Mouse (Mus musculus) layer of hippocampus, adult 11-12 months (tissue): ENCODE results near the gene Ifi47.
"Not testable (repeated sequence)": the region's sequence is repeated elsewhere in the genome, so short reads cannot be mapped to it uniquely, and the experiment has no call there.

Source experiments
- DNase-seq: peaks from one replicate; pipeline ENCODE4 v3.0.0; 2022; ENCODE audit warnings: low spot score

Ifi47 gene

GRCm38 (mm10) chr11:49076001-49076757 is at the start of gene Ifi47:
Ifi47 (plus strand) TSS chr11:49076587.
- not testable (repeated sequence) for DNase-seq

DNA sequence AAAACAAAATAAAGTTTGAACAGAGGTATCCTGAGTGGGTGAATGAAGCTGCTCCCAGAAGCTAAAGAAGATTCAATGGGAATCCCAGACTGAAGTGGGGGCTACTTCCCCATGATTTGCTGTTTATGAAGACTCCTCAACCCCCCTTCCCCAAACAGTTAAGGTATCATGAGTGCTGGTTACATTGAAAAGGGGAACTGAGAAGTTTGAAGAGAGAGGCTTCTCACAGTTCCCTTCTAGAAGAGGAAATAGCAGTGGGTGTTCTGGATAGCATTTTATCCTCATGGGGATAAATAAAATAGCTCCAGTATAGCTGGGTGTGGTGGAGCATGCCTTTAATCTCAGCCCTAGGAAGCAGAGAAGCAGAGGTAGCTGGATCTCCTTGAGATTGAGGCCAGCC is 26.3 kb upstream of the Ifi47 start:
- not testable (repeated sequence) for DNase-seq

- not testable (repeated sequence) for DNase-seq
These were observed 25.1 kb upstream of the Ifi47 start, which contains the start of gene 9930111J21Rik2 for GRCm38 (mm10) chr11:49051093-49051891. 9930111J21Rik2 (minus strand) TSS chr11:49051242.

DNA sequence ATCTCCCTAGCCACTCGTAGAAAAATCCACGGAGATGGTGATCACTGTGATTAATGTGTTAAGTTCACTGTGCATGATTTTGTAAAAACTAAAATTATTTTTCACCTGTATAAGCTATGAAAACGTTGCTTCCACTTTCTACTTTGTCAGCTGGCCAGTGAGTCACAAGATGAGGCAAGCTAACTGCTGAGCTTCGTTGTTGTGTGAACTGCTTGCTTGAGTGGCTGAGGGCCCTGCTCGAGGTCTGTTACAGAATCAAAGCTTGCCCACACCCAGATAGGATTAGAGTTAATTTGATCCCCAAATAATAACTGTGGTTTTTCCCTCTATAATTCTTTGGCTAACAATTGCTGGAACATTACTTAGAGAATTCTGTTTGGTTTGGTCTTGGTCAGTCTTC is 24.5 kb upstream of the Ifi47 start:
- not testable (repeated sequence) for DNase-seq

GRCm38 (mm10) chr11:49060061-49060460 is 16.3 kb upstream of the Ifi47 start:
- DNase-seq: not testable (repeated sequence)

GRCm38 (mm10) chr11:49061865-49062264 is 14.5 kb upstream of the Ifi47 start:
- not testable (repeated sequence) for DNase-seq

GRCm38 (mm10) chr11:49063713-49064469 is 12.5 kb upstream of the Ifi47 start, which contains the start of gene Tgtp2:
Tgtp2 (minus strand) TSS chr11:49064206.
- not testable (repeated sequence) for DNase-seq

DNA sequence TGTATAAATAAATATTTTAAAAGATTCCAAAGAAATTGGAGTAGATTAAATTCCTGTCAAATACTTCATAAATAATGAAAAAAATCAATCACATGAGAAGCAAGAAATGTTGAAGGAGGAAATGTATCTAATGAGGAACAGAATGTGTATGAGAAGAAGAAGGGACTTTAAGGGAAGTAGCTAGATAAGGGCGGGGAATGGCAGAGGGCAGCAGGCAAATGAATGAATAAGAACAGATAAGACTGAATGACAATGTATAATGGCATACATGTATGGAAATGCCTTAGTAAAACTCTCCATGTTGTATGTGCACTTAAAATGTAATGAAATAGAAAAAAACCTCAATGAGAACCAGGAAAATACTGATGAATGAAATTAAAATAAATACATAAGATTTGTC is 8.0 kb upstream of the Ifi47 start:
- no peak for DNase-seq

DNA sequence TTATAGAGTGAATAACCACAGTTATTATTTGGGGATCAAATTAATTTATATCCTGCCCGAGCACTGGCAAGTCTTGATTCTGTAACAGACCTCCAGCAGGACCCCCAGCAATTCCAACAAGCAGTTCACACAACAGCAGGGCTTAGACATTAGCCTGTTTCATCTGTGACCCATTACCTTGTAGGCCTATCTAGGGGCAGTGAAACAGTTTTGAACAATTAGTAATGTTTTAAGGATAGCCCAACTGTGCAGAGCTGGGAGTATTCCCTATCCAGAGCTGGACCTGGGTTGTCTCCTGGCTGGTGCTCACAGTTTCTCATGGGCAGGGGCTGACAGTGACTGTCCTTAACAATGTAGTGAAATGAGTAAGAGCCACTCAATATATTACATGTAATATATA is 625 bp downstream of the Ifi47 start:
- no peak for DNase-seq

- DNase-seq: no peak
These were observed 2.3 kb downstream of the Ifi47 start for GRCm38 (mm10) chr11:49078719-49079118.

DNA sequence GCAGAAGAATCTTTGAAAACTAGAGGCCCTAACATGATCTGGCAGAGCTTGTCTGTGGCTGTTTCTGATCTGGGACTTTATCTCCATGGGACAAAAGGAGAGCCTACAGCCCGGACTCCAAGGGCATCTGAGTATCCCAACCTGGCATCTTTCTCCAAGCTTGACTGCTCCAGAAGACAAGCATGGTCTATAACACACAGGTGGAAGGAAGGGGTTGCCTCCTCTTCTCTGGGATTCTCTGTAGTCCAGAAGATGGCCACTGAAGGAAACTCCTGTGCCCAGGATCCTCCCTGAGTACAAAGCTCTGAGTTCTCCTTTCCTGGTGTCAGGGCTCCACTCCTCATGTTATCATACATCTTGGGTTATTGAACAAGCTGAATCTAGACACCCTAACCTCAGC is 4.2 kb downstream of the Ifi47 start:
- no peak for DNase-seq

GRCm38 (mm10) chr11:49081356-49081755 is 5.0 kb downstream of the Ifi47 start:
- no peak for DNase-seq

DNA sequence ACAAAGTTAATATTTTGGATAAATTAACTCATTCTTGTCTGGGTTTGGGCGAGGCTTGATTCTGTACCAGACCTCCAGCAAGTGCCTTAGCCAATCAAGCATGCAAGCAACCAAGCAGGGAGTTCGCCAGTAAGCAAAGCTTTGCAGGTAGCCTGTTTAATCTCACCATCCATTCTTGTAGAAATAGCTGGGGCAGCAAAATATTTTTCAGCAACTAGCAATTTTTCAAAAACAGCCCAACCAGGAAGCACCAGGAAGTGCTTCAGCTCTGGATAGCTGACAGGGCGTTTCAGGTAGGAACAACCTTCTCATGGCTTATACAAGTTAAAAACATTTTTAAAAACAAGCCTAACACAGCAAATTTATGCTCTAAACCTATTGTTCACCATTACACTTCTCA is 5.5 kb downstream of the Ifi47 start:
- DNase-seq: no peak

DNA sequence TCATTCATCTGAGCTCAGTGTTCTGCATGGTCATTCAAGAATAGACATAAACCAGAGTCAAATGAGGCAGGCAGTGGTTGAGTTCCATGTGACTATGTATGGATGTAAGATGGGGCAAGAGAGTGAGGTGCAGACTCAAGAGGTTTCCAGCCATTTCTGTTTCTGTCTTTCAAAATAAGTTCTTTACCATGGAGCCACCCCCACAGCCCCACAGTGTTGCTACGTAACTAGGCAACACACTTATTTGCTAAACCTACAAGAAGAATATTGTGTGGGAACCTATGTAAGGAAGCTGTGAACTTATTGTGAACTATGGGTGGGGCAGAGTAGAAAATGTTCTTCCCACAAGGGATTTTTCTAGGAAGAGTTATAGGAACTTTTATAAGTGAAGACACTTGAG is 6.8 kb downstream of the Ifi47 start:
- no peak for DNase-seq

DNA sequence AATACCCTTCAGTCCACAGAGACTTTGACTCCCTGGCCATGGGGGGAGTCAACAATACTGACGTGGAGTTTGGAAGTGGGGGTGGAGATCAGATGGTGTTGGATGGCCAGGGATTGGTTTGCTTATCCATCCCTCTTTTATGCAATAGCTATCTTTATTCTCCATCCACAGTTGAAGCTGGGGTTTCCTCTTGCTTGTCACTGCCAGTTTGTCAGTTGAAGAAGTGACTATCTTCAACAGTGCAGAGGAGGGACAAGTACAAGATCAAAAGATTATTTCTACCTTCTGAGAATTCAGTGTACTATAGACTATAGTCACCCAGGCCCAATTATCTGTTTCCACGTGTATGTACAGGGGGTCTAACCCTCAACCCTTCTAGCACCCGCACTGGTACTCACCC is 7.4 kb downstream of the Ifi47 start:
- no peak for DNase-seq

GRCm38 (mm10) chr11:49084385-49084784 is 8.0 kb downstream of the Ifi47 start:
- DNase-seq: no peak

DNA sequence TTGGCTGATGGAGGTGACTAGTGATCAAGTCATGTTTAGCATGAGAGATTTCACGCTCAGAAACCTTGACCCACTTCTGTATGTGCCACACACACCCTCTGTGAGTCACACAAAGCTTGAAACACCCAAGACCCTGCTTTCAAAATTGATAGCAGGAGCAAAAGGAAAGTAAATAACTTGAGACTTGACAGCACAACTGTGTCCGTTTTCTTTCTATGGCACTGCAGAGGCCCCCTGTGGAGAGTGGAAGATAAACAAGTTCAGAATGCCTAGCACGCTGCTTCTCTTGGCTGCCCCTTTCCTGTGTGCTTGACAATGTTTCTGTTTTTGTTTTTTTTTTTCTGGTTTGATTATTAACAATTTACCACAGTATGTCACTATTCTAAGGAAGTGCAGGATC is 8.5 kb downstream of the Ifi47 start:
- no peak for DNase-seq

GRCm38 (mm10) chr11:49086858-49087361 is 10.5 kb downstream of the Ifi47 start:
- no peak for DNase-seq

DNA sequence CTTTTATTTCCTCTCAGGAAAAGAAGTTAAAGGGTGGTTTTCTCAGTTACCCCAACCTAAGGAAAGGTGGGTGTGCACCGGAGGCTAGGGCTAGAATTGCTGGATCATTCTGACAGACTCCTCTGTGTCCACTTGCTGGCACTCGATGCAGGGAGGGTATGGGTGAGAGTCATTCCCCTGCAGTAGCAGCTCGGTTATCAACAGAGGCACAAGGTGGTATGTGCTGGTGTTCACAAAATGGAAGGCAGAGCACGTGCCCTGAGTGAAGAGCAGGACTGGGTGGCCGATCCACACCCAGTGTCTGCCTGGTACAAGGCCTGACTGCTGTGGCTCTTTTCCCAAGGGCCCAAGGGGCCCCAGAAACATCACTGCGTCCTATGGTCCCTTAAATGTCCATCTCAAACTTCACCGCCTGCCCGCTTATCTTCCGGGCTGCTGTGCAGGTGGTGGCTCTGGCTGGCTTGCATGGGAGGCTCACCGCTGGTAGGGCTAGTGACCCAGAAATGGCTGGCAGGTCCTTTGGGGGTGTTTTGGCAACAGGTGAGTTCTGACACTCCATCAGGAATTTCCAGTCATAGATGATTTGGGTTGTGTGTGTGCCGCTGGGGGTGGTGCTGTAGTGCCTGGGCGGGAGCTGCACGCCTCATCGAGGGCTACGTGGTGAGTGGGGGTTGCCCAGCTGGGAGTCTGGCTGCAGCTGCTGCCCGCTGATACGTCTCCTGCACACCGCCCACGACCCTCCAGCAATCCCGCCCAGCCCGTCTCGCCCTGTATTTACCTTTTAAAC is 11.6 kb downstream of the Ifi47 start:
- no peak for DNase-seq

DNA sequence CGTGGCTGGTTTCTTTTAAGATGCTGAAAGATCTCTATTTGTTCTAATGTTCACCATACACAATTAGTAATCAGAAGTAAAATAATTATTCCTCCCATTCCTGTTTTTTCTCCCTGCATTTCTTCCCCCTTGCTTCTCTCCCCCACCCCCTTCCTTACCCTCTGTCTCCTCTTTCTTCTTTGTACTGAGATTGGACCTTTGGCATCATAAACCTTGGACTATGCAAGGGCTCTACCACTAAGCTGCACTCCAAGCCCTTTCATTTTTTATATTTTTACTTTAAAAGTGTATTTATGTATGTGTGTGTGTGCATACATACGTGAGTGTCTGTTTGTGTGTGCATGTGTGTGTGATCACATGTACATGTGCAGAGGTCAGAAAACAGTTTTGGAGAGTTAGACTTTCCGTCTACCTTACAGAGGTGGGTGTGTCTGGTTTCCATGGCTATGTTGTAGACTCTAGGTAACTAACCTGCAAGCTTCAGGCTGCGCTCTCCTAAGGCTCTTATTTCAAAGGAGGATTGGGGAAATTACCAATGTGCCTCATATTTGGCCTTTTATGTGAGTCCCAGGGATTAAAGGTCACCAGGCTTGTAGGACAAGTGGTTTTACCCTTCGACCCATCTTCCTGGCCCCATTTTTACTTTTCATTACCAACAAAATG is 12.7 kb downstream of the Ifi47 start:
- no peak for DNase-seq
